Mouse (Mus musculus): Measurements from ENCODE around the gene Yars2.

The Yars2 gene

DNA sequence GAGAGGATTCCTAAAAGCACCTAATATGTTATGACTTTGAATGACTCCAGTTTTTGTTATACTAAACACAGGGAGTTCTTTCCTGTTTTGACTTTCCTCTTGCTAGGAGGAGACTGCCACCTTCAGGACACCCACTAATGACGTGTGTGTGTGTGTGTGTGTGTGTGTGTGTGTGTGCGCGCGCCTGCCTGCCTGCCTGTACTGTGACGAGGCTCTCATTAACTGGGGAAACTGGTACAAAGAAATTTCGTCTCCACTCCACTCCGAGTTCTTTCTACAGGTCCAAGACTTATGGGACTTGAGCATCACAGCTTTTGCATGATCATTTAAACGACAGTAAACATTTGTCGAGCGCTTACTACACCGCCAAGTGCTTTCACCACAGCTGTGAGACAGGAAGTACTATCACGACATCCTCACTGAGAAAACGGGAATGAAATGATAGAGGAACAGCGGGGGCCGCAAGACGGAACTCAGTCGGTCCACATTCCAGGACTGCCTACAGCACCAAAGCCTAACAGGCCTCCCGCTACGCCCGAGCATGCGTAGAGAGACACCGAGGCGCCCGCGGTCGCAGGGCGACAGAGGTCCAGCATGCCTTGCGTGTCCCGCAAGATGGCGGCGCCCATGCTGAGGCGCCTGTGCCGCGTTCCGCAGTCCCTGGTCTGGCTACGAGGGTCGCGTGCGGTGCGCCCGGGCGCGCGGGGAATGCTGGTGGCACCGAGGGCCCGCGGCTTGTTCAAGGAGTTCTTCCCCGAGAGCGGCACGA is at the start of gene Yars2:
Gene Yars2 (plus strand): TSS at position 597 of the 769 bp plus-strand sequence.
- no peak for TF ChIP-seq GATA4 (IDR thresholded peaks at IDR 0.05; ENCODE audit: insufficient replicate concordance, low read length)

DNA sequence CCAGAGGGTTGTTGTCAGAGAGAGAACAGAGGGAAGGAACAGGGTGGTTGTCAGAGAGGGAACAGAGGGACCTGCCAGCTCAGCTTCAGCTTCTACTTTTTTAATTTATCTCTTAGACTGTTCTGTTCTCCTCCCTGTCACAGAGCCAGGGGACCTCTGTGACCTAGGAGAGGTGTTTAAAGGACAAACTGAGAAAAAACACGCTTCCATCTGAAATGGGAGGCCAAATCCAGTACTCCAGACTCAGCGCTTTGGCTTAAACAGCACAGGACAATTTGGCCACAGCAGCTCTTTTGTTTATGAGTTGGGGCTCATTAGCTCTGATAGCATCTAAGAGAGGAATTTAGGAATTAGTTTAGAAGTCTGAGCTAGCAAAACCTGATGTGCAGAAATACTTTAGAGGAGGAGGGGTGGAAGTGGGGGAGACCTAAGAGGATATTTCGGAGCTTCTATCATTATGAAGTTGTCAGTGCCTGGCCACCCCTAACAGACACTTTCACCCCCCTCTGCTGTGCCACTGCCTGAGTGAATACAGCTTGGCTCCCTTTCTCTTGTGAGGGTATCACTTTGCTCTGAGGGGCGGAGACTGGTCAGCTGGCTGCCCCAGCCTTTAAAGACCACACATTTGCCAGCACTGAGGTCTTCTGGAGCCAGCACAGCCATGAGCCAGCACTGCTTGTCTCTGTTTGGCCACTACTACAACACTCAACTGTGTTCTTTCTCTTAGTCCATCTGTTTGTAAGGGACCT is 49.3 kb upstream of the Yars2 start:
- TF ChIP-seq GATA4 (IDR thresholded peaks at IDR 0.05; ENCODE audit: insufficient replicate concordance, low read length) = no peak

DNA sequence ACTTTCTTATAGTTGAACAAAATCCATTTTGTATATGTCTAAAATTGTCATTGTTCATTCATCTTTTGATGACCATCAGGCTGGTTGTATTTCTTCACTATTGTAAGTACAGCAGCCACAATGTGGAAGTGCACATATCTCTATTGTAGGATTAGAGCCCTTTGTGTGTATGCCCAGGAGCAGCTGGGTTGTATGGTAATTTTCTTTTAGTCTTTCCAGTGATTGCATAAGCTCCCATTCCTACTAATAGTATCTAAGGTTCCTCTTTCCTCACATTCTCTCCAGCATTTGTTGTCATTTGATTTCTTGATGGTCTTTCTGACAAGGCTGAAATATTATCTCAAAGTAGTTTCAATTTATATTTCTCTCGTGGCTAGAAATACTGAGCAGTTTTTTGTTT is 47.5 kb upstream of the Yars2 start:
- no peak for TF ChIP-seq GATA4 (IDR thresholded peaks at IDR 0.05; ENCODE audit: insufficient replicate concordance, low read length)

DNA sequence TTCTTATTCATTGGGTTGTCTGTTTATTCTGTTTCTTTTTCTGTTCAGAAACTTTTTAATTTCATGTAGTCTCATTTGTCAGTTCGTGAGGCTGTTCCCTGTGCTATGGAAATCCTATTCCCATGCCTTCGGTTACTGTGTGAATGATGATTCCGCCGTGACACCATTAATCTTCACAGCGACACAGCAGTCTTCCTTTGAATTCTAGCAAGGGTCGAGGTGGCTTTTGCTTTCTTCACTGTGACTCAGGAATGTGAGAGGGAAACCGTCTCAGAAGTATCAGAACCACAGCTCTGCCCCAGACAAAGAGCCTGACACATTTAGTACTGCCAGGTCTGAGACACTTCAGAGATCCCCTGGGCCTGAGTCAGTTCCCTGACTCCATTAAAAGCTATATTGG is 46.9 kb upstream of the Yars2 start:
- no peak for TF ChIP-seq GATA4 (IDR thresholded peaks at IDR 0.05; ENCODE audit: insufficient replicate concordance, low read length)

DNA sequence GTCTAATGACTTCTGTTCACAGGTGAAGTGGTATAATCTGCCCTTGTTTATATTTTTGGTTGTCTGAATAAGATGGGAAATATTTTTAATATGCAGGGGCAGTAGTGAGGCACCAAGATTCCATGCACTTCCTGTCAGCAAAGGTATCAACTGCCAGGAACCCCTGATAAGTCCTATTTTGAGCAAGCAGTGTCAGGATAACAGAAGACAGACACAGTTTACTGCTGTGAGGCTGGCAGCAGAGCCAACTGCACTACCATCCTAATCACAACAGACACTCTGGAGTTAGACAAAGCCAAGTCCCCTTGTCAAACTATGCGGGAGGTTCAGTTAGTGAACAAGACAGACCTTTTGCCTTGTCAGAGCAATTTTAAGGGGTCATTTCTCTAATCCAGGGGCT is 46.1 kb upstream of the Yars2 start:
- no peak for TF ChIP-seq GATA4 (IDR thresholded peaks at IDR 0.05; ENCODE audit: insufficient replicate concordance, low read length)

DNA sequence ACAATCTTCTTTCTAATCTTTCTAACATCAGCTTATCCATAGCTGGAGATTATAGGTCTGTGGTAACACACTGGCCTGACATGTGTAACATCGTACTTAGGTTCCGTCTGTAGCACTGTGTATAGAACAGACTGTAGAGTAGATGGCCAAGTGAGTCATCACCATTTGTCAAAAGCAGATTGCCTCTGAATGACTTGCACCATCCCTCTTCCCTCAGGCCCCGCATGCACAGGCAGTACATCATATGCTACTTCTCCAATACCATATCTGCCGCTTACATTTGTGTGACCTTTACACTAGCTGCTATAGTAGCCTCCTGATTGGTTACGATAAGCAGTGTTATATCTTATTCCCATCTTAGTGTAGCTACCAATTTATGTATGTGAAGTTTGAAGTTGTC is 41.9 kb upstream of the Yars2 start:
- no peak for TF ChIP-seq GATA4 (IDR thresholded peaks at IDR 0.05; ENCODE audit: insufficient replicate concordance, low read length)

DNA sequence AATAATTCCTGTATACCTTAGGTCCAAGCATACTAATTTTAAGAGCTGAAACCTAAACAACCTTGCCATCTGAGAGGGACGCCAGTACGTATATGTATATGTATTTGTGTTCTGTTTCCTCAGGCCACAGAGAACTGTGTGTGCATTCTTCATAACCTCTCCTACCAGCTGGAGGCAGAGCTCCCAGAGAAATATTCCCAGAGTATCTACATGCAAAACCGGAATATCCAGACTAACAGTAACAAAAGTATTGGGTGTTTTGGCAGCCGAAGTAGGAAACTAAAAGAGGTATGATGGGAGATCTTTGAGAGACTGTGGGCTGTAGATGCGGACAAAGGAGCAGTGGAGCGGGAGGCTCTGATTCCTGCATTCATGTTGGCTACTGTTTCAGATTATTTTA is 41.3 kb upstream of the Yars2 start:
- TF ChIP-seq GATA4 (IDR thresholded peaks at IDR 0.05; ENCODE audit: insufficient replicate concordance, low read length) = no peak

DNA sequence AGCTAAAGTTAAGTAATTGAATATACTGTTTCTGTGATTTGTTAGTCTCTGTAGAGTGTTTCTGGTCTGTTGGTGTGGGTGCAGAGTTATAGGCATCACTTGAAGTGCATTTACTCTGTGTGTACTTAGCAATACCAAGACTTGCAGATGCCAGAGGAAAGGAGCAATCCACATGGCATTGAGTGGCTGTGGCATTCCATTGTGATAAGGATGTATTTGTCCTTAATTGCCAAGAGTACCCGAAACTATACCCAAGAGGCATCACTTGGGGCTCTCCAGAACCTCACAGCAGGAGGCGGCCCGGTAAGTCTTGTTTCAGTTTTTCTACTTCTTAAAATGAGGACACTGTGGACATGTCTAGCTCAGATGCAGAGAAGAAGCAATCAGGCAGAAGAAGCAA is 40.3 kb upstream of the Yars2 start:
- TF ChIP-seq GATA4 (IDR thresholded peaks at IDR 0.05; ENCODE audit: insufficient replicate concordance, low read length) = no peak

DNA sequence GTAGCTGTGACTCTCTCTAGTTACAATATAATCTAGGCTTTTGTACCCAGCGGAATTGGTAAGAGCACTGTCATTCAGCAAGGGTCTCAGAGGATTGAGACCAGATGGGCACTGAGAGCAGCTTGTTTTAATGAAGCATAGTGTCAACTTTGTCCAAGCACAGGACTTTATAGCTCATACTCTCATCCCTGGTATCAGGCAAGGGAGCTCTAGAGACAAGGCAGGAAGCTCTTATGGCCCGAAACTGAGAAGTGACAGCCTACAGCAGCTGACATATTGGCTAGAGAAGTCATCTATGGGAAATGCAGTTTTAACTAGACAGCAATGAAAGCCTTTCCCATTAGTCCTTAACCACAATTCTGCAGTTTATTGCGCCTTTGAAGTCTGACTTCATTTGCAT is 29.8 kb upstream of the Yars2 start:
- no peak for TF ChIP-seq GATA4 (IDR thresholded peaks at IDR 0.05; ENCODE audit: insufficient replicate concordance, low read length)

DNA sequence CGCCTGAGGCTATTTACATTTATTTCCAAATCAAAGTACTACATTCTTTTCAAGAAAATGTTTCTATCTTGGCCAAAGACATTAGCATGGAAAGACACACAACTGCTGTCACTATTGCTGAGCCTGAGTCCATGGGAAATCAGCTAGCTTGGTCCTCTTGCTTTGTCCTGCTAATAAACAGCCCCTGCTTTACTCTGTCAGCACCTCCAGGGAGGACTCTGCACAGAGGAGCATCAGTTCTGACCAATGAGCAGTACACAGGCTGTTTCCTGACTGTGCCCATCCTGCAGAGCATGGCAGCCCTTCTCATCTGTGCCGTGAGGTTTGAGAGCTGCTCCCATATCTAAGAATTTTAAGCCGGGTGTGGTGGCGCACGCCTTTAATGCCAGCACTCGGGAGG is 29.0 kb upstream of the Yars2 start:
- TF ChIP-seq GATA4 (IDR thresholded peaks at IDR 0.05; ENCODE audit: insufficient replicate concordance, low read length) = no peak

DNA sequence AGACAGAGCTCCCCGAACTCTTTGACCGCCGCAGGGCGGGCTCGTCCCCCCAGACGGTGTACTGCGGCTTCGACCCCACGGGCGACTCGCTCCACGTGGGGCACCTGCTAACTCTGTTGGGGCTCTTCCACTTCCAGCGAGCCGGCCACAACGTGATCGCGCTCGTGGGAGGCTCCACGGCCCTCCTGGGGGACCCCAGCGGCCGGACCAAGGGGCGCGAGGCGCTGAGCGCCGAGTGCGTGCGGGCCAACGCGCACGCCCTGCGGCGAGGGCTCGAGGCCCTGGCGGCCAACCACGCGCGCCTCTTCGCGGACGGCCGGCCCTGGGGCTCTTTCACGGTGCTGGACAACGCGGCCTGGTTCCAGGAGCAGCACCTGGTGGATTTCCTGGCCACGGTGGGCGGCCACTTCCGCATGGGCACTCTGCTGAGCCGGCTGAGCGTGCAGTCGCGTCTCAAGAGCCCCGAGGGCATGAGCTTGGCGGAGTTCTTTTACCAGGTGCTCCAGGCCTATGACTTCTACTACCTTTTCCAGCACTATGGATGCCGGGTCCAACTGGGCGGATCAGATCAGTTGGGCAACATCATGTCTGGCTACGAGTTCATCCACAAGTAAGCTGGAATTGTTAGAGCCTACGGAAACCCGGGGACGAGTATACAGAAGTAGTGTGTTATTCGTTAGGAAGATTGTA is 518 bp downstream of the Yars2 start:
- TF ChIP-seq GATA4 (IDR thresholded peaks at IDR 0.05; ENCODE audit: insufficient replicate concordance, low read length) = no peak

DNA sequence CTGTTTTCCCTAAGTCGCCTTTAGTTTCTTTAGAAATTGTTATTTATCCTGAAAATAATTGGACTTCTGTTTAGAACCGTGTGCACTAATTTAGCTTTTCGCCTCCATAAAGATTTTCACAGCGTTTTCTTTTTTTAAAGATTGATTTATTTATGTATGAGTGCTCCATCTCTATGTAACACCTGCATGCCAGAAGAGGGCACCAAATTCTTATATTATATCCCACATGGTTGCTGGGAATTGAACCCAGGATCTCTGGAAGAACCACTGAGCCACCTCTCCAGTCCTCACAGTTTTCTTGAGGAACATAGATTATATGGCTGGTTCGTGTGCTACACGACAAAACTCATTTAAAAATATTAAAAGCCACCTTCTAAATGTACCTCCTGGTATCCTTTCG is 1.1 kb downstream of the Yars2 start:
- TF ChIP-seq GATA4 (IDR thresholded peaks at IDR 0.05; ENCODE audit: insufficient replicate concordance, low read length) = no peak

DNA sequence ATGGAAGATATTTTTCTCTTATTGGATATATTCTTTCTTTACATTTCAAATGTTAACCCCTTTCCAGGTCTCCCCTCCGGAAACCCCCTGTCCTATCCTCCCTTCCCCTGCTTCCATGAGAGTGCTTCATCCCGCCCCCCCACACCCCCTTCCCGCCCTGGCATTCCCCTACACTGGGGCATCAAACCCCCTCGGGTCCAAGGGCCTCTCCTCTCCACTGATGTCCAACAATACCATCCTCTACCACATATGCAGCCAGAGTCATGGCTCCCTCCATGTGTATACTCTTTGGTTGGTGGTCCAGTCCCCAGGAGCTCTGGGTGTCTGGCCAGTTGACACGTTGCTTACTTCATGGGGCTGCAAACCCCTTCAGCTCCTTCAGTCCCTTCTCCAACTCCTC is 8.6 kb downstream of the Yars2 start:
- TF ChIP-seq GATA4 (IDR thresholded peaks at IDR 0.05; ENCODE audit: insufficient replicate concordance, low read length) = no peak

DNA sequence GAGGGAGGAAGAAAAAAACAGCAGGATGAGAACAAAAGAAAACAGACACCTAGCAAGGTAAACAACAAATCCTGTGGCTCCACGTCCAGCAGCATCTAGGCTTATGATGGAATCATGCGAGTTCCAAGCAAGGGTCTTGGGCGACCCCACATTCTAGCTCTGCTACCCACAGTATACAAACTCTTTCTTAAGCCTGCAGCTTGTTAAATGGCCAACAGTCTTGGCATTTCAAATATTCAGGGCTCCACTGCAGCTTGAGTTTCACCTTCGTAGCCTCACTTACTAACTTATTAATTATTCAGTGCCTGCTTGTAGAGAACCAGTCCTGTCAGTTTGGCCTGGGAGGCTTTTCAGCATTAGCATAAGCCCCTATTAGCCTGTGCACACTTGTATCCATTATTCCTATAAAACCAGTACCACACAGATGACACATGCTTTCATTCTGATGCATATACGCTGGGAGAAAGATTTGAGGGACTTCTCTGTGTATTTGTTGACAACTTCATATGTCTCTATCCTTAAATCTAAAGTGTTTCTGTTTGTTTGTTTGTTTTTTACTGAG is 23.1 kb downstream of the Yars2 start:
- no peak for TF ChIP-seq GATA4 (IDR thresholded peaks at IDR 0.05; ENCODE audit: insufficient replicate concordance, low read length)

DNA sequence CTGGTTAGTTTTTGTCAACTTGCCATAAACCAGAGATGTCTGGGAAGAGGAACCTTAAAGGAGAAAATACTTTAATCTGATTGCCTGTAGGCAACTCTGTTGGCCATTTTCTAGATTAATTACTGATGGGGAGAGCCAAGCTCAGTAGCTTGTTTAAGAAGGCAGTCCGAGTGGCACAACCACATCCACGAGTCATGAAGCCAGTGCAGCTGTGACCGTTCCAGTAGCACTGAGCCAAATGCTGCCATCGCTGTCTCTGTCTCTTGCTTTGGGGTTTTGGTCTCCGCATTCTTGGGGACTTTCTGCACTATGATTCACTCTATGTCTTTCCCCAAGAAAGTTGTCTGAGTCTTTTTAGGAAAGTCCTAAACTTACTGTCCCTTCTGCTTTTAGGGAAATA is 43.7 kb downstream of the Yars2 start:
- no peak for TF ChIP-seq GATA4 (IDR thresholded peaks at IDR 0.05; ENCODE audit: insufficient replicate concordance, low read length)

DNA sequence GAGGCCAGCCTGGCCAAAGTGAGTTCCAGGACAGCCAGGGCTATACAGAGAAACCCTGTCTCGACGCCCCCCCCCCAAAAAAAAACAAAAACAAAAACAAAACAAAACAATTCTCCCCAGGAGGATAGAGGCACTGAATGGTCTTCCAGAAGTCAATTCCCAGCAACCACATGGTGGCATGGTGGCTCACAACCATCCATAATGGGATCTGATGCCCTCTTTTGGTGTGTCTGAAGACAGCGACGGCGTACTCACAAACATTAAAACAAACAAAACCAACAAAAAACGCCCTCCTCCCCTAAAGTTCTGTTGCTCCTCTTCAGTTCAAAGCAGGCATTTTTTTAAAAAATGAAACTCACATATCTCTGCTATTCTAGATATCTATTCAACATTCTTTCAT is 55.1 kb downstream of the Yars2 start:
- no peak for TF ChIP-seq GATA4 (IDR thresholded peaks at IDR 0.05; ENCODE audit: insufficient replicate concordance, low read length)
